Mouse (Mus musculus): ENCODE data around the gene Gm28372.

GRCm38 (mm10) chr2:130433152-130433551 is 28.1 kb downstream of the Gm28372 start:
- TF ChIP-seq POLR2A (IDR thresholded peaks at IDR 0.05; ENCODE audit: borderline replicate concordance, extremely low read depth, low read depth, low read length) = no peak
- TF ChIP-seq CTCF (IDR thresholded peaks at IDR 0.05; ENCODE audit: insufficient read depth, low read length) = peak; percentile 47
